Mouse (Mus musculus) hindbrain, embryonic 16.5 days (tissue): ENCODE data around the gene Ghrhr. TPM values are rescaled to one million over a fixed set of nuclear protein-coding genes. Genes with fewer than 3 reads are reported as not detected.
A peak's percentile ranks its signal among the peaks of the same experiment; 100 is the strongest.

Source experiments
- ATAC-seq: fragments of 200-750 bp; cut with Nextera tagmentation; 2 replicates; pipeline ENCODE4 v1.8.0; 2017; ENCODE audit warnings: moderate TSS enrichment, moderate library complexity
- H3K27ac ChIP-seq: fragments of 300-500 bp; sonication (generic); 2 replicates; pipeline ENCODE4 v1.5.1; 2014; ENCODE audit warnings: low read depth, mild to moderate bottlenecking, control low read depth, low read length, moderate library complexity
- H3K27me3 ChIP-seq: fragments of 300-500 bp; sonication (generic); replicated peaks from 2 replicates; pipeline ENCODE4 v1.6.1; 2014; ENCODE audit warnings: low read length; ENCODE audit not compliant: control insufficient read depth, insufficient read depth
- H3K36me3 ChIP-seq: fragments of 300-500 bp; sonication (generic); 2 replicates; pipeline ENCODE4 v1.6.1; 2014; ENCODE audit warnings: mild to moderate bottlenecking, low read length, moderate library complexity, mixed read lengths; ENCODE audit not compliant: control insufficient read depth, insufficient read depth
- H3K4me1 ChIP-seq: fragments of 300-500 bp; sonication (generic); 2 replicates; pipeline ENCODE4 v1.6.1; 2014; ENCODE audit warnings: low read depth, low read length; ENCODE audit not compliant: control insufficient read depth, insufficient read depth
- H3K4me2 ChIP-seq: fragments of 300-500 bp; sonication (generic); 2 replicates; pipeline ENCODE4 v1.6.1; 2014; ENCODE audit warnings: mild to moderate bottlenecking, low read length, control low read depth, moderate library complexity
- H3K4me3 ChIP-seq: fragments of 300-500 bp; sonication (generic); 2 replicates; pipeline ENCODE4 v1.5.1; 2014; ENCODE audit warnings: mild to moderate bottlenecking, low read length, control low read depth, moderate library complexity
- H3K9ac ChIP-seq: fragments of 300-500 bp; sonication (generic); 2 replicates; pipeline ENCODE4 v1.6.1; 2014; ENCODE audit warnings: low read depth, mild to moderate bottlenecking, control low read depth, low read length, moderate library complexity
- H3K9me3 ChIP-seq: fragments of 300-500 bp; sonication (generic); 2 replicates; pipeline ENCODE4 v1.6.1; 2014; ENCODE audit warnings: mild to moderate bottlenecking, low read length, moderate library complexity; ENCODE audit not compliant: control insufficient read depth
- WGBS: fragments of 180-500 bp; shearing (Covaris S2); extraction: QIAGEN DNeasy Blood & Tissue Kit; methylation state at CpG from one replicate; pipeline ENCODE4 v1.1.7; 2014; 5-methylcytosine and 5-hydroxymethylcytosine counted together
- polyA plus RNA-seq: library from polyadenylated mRNA; unstranded; fragments of >200 nt; fragmentation: Nextera tagmentation; extraction: Ambion mirVana; gene quantifications from 2 replicates; pipeline ENCODE4 v1.2.1, GENCODE M21; 2015

Ghrhr gene
- polyA plus RNA-seq, 1 experiment from 2014 or later, result not detected

DNA sequence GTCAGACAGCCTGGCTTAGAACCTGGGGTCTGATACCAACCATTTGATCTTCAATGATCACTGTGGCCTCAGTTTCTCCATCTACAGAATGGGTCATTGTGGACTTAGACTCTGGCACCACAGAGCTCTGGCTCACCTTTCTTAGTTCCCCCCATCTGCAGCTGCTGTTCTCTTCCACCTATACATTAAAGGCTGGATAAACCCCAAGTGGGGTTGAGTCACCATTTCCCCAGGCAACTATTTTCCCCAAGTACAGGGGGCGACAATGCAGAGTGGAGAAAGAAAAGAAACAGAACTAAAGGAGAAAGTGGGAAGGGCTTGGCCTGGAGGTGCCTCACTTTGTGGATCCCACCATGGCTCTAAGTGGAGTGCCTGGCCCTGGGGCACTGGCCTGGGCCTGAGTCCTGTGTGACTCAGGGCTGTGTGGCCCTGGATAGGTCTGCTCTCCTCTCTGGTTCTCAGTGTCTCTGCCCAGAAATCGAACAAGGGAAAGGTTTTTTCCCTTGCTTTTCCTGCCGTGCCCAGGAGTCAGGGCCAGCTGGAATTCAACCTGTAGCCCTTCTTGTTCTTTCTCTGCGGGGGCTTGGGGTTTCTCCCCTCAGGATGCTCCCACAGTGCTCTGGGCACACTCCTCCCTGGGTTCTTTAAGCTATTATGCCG, 19.0 kb upstream of the Ghrhr start:
- Histone ChIP-seq H3K4me2 (no peak overlapping the region), H3K36me3 (no peaks in the 10 kb centered on the region), H3K9ac (no peak overlapping the region), H3K27ac (no peak overlapping the region), H3K4me3 (no peak overlapping the region), H3K27me3 (no peaks in the 10 kb centered on the region), H3K9me3 (no peaks in the 10 kb centered on the region), H3K4me1 (no peaks in the 10 kb centered on the region)
- no peak for ATAC-seq
- 58% methylated on average over 5 of the region's 5 CpGs for WGBS

DNA sequence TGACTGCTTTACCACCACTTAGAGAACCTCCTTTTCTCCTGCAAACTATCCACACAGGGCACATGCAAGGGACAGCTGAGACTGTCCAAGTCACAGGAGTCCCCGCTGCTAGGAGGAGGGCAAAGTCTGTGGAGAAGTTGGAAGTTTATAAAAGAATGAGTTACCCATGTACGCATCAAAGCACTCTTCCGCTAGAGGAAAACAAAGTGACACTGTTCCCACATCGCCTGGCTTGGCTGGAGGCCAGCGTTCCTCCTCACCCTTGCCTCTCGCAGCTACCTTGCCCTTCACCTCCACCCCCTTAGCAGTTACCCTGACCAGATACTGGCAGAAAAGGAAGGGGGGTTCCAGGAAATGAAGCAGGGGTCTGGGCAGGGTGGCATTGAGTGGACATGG, 18.5 kb upstream of the Ghrhr start:
- 47% methylated on average over 6 of the region's 6 CpGs for WGBS
- H3K4me3 ChIP-seq, result no peak overlapping the region

GRCm38 (mm10) chr6:55358731-55359143, 17.4 kb upstream of the Ghrhr start:
- WGBS, result 20% methylated on average over 2 of the region's 2 CpGs
- no peaks in the 10 kb centered on the region for H3K27me3 ChIP-seq

More for the DNA sequence above, 18.5 kb upstream of the Ghrhr start:
- H3K4me1 ChIP-seq, result no peaks in the 10 kb centered on the region
- no peak overlapping the region for H3K27ac ChIP-seq
- no peaks in the 10 kb centered on the region for H3K9me3 ChIP-seq
- no peak for ATAC-seq
- no peak overlapping the region for H3K4me2 ChIP-seq
- H3K9ac ChIP-seq, result no peak overlapping the region
- no peaks in the 10 kb centered on the region for H3K27me3 ChIP-seq
- no peaks in the 10 kb centered on the region for H3K36me3 ChIP-seq

GRCm38 (mm10) chr6:55362663-55363062, 13.4 kb upstream of the Ghrhr start:
- Histone ChIP-seq H3K4me3 (no peak overlapping the region), H3K9me3 (no peaks in the 10 kb centered on the region), H3K27me3 (no peaks in the 10 kb centered on the region), H3K4me2 (no peak overlapping the region), H3K9ac (no peak overlapping the region), H3K36me3 (no peaks in the 10 kb centered on the region), H3K4me1 (no peaks in the 10 kb centered on the region), H3K27ac (no peak overlapping the region)
- 77% methylated on average over 1 of the region's 1 CpGs for WGBS
- ATAC-seq, result no peak

More at GRCm38 (mm10) chr6:55358731-55359143, 17.4 kb upstream of the Ghrhr start:
- no peaks in the 10 kb centered on the region for H3K9me3 ChIP-seq
- no peak for ATAC-seq
- H3K9ac ChIP-seq, result no peak overlapping the region
- H3K4me2 ChIP-seq, result no peak overlapping the region
- no peak overlapping the region for H3K27ac ChIP-seq
- H3K36me3 ChIP-seq, result no peaks in the 10 kb centered on the region
- H3K4me1 ChIP-seq, result no peaks in the 10 kb centered on the region
- no peak overlapping the region for H3K4me3 ChIP-seq

DNA sequence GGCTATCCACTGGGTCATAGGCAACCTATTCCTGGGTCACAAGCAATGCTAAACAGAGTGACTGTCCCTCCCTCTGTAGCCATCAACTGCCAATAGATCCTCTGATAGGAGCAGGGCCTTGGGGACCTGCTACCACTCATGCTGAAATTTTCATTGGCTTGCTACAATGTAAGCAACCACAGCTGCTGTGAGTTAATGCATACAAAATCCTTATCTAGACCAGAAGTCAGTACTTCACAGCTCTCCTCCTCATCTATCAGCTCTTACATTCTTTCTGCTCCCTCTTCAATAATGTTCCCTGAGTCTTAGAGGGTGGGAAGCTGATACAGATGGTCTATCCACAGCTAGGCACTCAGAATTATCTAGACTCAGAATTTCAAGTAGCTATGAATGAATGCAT, 9.0 kb upstream of the Ghrhr start:
- ATAC-seq, result no peak
- H3K9me3 ChIP-seq, result no peaks in the 10 kb centered on the region
- H3K4me3 ChIP-seq, result no peak overlapping the region
- no peaks in the 10 kb centered on the region for H3K27me3 ChIP-seq
- no peaks in the 10 kb centered on the region for H3K36me3 ChIP-seq
- H3K9ac ChIP-seq, result no peak overlapping the region
- H3K27ac ChIP-seq, result no peak overlapping the region
- H3K4me2 ChIP-seq, result no peak overlapping the region
- no peaks in the 10 kb centered on the region for H3K4me1 ChIP-seq

GRCm38 (mm10) chr6:55370831-55371230, 5.3 kb upstream of the Ghrhr start:
- WGBS, result 89% methylated on average over 6 of the region's 6 CpGs
- H3K27ac ChIP-seq, result no peak overlapping the region
- no peak overlapping the region for H3K4me3 ChIP-seq

GRCm38 (mm10) chr6:55376511-55376910, 416 bp downstream of the Ghrhr start:
- no peak overlapping the region for H3K4me3 ChIP-seq
- H3K4me2 ChIP-seq, result no peak overlapping the region
- 72% methylated on average over 5 of the region's 5 CpGs for WGBS
- no peaks in the 10 kb centered on the region for H3K4me1 ChIP-seq
- H3K36me3 ChIP-seq, result no peaks in the 10 kb centered on the region
- ATAC-seq, result no peak
- no peaks in the 10 kb centered on the region; the same call in 1 of the 2 replicates for H3K27me3 ChIP-seq
- H3K9me3 ChIP-seq, result no peaks in the 10 kb centered on the region
- no peak overlapping the region for H3K27ac ChIP-seq
- no peak overlapping the region for H3K9ac ChIP-seq

More at GRCm38 (mm10) chr6:55370831-55371230, 5.3 kb upstream of the Ghrhr start:
- no peaks in the 10 kb centered on the region for H3K36me3 ChIP-seq
- H3K9me3 ChIP-seq, result no peaks in the 10 kb centered on the region
- no peaks in the 10 kb centered on the region; the same call in 1 of the 2 replicates for H3K27me3 ChIP-seq
- ATAC-seq, result no peak
- no peaks in the 10 kb centered on the region for H3K4me1 ChIP-seq
- H3K9ac ChIP-seq, result no peak overlapping the region
- H3K4me2 ChIP-seq, result no peak overlapping the region

DNA sequence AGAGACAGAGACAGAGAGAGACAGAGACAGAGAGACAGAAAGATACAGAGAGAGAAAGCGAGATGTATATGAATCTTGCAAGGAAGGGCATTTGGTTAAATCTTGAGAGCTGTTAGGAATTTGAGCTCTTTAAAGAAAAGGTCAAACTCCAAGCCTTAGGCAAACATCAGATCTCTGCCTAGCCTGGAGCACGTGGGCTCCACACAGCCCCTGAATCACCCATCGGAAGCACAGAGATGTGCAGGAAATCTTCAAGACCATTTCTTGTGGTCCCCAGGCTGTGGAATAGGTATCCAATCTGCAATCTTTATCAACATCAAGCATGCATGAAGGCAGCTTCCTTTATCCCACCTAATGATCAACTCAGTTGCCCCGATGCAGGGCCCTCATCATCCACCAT, 1.4 kb downstream of the Ghrhr start:
- no peaks in the 10 kb centered on the region for H3K36me3 ChIP-seq
- no peak overlapping the region for H3K9ac ChIP-seq
- no peaks in the 10 kb centered on the region for H3K9me3 ChIP-seq
- no peak overlapping the region for H3K4me2 ChIP-seq
- H3K4me1 ChIP-seq, result no peaks in the 10 kb centered on the region
- 87% methylated on average over 4 of the region's 4 CpGs for WGBS
- no peak overlapping the region for H3K4me3 ChIP-seq
- no peak overlapping the region for H3K27ac ChIP-seq
- H3K27me3 ChIP-seq, result no peaks in the 10 kb centered on the region; the same call in 1 of the 2 replicates
- ATAC-seq, result no peak

- no peak overlapping the region for H3K4me2 ChIP-seq
- WGBS, result 43% methylated on average over 3 of the region's 3 CpGs
Observed at GRCm38 (mm10) chr6:55379641-55380335, 3.7 kb downstream of the Ghrhr start.

More at GRCm38 (mm10) chr6:55379641-55380335, 3.7 kb downstream of the Ghrhr start:
- H3K9ac ChIP-seq, result no peak overlapping the region
- no peaks in the 10 kb centered on the region; the same call in 1 of the 2 replicates for H3K27me3 ChIP-seq
- no peaks in the 10 kb centered on the region for H3K9me3 ChIP-seq
- H3K27ac ChIP-seq, result no peak overlapping the region
- no peak overlapping the region for H3K4me3 ChIP-seq
- H3K36me3 ChIP-seq, result no peaks in the 10 kb centered on the region
- H3K4me1 ChIP-seq, result no peaks in the 10 kb centered on the region
- ATAC-seq, result peak; percentile 86
